Mouse (Mus musculus): ENCODE data around the gene Crocc2.

Gene Crocc2

GRCm38 (mm10) chr1:93168295-93168775 lies at the start of gene Crocc2:
Crocc2 (plus strand) TSS chr1:93168725.
- no peak for DNase-seq

DNA sequence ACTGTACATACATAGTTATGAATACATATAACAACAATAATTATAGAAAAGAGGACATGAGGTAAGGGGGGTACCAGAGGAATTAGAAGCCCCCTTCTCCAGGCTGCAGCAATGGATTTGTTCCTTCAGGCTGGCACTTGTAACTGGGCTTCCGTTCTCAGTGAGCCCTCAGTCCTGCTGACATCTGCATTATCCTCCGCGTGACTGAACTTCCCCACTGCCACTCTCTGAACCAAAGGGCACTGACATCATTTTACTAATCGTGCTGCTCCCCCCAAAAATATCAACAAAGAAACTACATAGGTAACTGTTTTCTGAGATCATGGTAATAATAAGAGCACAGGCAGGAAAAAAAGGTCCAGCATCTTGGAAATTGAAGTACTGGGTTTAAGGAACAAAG lies 49.7 kb upstream of the Crocc2 start:
- no peak for DNase-seq

- no peak for DNase-seq
Measured at GRCm38 (mm10) chr1:93123179-93123854, 45.2 kb upstream of the Crocc2 start.

DNA sequence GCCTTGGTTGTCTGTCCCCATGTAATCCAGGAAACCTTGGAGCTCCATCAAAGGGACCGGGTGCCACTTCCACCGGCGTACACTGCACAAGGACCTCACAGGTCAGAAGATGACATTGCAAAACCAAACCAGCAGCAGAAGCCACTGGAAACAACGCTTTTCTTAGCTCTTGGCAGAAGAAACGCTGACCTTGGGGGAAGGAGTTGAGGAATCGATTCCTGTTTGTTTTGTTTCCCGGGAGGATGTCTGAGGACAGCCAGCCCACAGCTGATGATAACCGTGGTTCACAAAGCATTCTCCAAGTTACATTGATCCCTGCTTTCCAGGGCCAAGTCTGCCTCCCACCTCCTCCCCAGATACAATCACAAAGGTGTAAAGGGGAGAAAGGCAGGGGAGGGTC lies 44.5 kb upstream of the Crocc2 start:
- no peak for DNase-seq

DNA sequence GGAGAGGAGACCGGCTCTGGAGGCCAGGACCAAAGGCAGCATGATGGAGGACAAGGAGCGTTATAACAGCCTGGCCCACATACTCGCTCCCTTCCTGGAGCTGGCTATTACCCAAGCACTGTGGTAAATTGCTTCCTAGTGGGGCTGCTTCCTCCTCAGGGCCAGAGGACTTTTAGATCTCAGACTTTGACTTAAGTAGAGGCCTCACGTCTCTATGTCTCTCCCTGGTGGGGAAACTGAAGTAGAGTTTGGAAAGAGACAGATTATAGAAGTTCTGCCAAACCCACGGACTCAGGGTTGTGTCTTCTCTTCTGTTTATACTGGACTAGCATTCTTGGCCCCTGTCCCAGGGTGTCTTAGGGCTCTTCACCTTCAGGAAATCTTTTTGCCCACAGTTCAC lies 43.3 kb upstream of the Crocc2 start:
- peak; percentile 19 for DNase-seq

- no peak for DNase-seq
Measured at GRCm38 (mm10) chr1:93128209-93128608, 40.3 kb upstream of the Crocc2 start.

DNA sequence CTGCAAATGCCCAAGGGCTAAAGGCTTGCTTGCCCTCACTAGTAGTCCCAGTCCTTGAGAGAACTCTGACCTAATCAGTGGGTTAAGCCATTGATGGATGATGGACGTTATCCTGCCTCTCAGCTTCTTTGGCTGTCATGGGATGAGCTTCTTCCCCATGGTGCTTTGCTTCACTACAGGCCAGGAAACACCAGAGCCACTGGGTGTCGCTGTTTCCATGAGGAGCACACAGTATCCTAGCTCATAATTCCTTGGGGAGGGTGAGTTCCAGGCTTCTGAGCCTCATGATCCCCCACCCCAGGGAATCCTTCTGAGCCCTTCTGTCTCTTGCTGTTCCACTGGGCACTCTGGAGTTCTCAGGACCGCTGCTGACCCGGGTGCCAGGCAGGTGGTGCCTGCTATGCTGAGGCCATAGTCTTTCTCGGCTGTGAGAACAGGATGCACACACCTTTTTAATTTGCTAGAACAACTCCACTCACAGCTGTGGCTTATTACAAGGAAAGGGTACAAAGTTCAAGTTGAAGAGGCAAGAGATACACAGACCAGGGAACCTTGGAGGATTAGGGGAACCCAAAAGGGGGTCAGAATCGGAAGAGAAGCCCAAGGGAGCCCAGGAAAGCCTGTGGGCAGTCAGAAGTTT lies 39.7 kb upstream of the Crocc2 start:
- peak; percentile 72 for DNase-seq

GRCm38 (mm10) chr1:93130242-93130983 lies 38.1 kb upstream of the Crocc2 start:
- no peak for DNase-seq

GRCm38 (mm10) chr1:93132676-93133075 lies 35.8 kb upstream of the Crocc2 start:
- no peak for DNase-seq

GRCm38 (mm10) chr1:93135036-93135526 lies 33.4 kb upstream of the Crocc2 start, which contains the start of gene Agxt:
Agxt (plus strand) TSS chr1:93135240.
- DNase-seq: no peak

DNA sequence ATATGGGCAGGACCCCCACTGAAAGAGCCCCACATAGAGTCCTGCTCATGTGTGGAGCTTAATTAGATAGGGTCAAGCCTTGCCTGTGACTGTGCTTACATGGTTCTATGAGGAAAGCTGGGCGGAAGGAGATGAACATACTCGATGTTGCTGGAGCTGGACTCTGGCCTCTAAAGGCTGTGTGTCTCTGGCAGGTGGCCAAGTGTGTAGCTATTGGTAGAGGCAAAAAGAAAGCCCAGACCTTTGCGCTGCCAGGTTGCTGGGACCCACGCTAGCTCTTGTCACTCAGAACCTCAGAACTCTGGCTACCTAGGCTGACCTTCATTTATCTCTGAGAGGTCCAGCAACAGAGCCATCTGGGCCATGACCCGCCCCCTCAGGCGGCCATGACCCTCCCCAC lies 30.0 kb upstream of the Crocc2 start:
- DNase-seq: no peak

DNA sequence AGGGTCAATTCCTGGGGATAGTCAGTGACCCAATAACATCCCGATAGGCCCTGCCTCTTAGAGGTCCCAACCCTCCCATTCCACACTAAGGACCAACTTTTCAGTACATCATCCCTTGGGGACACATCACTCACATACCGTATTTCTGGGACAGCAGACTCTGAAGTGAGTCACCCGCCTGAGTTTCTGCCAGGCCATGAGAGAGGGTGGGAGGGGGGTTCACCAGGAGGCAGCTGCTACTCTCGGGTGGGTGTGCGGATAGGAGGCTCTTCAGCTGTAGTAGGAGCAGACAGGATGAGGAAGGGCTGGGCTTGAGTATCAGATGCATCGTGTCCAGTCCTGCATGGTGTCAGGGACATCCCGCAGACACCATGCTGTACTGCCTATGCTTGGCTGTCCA lies 28.8 kb upstream of the Crocc2 start:
- DNase-seq: peak; percentile 71

GRCm38 (mm10) chr1:93142871-93143270 lies 25.7 kb upstream of the Crocc2 start:
- no peak for DNase-seq

GRCm38 (mm10) chr1:93144176-93144575 lies 24.3 kb upstream of the Crocc2 start:
- no peak for DNase-seq

DNA sequence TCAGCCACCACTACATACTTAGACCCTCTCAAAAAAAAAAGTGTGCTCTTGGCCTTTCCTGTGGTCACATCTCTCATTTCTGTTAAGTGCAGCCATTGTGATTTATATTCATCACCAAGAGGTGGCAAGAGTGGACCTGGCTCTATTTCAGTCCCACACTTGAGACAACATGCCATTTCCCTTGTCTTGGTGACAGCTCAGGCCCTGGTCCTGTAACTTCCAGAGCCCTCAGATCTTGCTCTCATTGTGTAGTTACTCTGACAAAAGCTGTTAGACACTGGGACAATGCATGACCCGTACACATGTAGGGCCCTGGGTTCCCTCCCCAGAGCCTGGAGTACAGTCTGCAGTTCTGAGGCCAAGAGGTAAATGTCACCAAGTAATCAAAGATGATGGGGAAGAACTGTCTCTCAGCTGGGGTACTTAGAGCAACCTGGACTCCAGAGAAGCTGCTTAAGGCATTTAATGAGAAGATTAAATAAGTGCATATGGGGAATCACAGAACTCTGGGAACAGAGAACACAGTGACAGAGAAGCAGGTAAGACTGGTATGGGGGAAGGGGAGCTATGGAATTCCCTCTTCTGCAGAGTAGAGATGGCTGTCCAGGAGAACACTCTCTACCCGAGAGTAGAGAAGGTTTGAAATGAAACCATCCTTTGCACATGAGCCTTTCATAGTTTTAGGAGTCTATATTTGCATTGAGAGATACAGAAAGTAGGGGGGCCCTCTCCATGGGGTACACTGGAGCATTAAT lies 17.4 kb upstream of the Crocc2 start:
- DNase-seq: no peak

- DNase-seq: no peak
Measured at GRCm38 (mm10) chr1:93157566-93157965, 11.0 kb upstream of the Crocc2 start.

DNA sequence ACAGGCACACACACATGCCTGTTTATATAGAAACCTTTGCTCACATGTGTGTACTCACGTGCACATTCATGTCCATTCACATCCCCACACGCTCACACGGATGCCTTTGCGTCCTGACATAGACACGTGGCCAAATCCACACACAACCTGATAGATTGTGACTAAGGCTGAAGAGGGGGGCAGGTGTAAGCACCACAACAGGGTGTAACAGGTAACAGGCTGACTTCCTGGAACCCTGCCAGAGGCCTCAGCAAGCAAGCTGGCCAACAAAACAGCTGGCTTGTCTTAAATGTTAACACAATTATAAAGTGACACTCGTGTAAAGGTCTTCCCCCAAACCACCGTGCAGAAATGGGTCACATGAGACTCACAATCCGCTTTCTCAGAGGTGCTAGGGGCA lies 9.6 kb upstream of the Crocc2 start:
- DNase-seq: no peak

DNA sequence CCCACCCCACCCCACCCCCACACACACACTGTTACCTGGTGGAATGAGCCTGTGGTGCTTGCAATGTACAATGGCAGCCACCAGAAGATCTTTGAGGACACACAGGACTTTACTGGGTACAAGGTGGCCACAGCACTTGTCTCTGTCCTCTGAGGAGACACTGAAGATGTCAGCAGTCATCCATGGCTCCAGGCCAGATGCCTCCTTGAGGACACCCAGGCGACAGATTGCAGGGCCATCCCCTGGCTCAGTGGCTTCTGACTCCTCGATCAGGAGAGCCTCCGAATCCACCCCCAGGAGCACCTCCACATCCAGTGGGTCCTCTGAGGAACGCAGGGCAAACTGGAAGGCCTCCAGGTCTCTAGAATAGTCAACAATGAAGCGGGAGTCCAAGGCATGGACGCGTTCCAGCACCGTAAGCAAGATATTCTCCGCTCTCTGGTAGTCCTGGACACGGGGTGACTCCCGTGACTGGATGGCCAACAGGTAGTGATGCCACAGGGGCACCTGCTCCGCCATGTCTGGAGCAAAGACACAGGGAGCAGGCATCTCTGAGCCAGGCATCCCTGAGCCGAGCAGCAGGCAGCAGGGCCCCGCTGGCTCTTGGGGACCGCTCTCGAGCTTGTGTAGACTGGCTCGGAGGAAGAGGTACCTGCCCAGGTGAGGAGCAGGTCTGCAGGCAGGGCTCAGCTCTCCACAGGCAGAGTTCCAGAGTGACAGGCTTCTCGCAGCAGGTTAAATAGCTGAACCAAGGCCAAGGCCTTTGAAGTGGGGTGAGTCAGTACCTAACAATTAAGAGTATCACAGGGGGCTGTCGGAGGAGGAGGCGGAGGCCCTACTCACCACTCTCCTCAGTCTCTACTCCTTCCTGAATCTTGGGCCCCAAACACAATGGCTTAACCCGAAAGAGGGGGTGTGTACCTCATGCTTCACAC lies 8.7 kb upstream of the Crocc2 start:
- DNase-seq: no peak

DNA sequence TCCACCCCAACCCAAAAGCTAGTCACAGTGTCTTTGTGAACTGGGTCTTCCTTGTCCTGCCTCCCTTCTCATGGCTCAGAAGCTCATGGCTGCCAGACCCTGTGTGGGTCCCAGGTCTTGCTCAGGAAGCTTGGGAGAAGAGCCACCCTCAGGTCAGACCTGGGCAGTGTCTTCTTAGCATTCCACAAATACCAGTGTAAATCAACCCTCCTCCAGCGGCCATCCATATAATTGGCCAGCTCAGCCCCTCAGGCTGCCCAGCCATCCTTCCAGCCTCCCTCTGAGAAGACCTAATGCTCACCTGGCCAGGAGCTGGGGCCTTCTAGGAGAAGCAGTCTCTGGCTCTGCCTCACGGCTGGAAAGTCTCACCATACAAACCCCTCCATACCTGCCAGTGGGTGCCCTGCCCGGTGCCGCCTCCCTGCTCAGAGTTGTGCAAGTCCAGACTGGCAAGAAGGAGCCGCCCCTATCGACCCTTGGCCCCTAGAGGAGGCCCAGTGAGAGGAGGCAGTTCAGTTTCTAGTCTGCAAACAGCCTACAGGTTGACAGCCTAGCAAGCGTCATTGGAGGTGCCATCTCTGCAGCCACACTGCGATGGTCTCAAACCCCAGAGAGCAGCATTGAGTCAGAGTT lies 7.9 kb upstream of the Crocc2 start, which contains the start of gene 2310007B03Rik:
Gene 2310007B03Rik (minus strand): TSS at position 448 of the 633 bp plus-strand sequence.
- no peak for DNase-seq

DNA sequence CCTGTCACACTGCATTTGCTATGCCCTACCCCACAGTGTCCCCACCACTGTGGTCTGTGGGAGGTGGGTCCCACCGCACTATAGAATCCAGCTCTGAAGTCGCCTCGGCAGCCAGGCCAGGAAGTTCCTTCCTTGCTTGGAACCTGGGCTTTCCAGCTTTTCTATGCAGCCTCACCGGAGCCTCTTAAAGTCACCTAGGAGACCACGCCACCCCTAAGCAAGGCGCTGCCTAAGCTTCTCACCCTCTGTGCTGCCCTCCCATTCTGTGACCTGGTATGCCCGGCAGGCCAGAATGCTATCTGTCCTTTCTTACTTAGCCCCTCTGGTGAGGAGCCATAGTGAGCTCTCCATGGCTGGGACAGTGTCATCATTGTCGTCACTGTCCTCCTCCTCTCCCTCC lies 7.2 kb upstream of the Crocc2 start:
- no peak for DNase-seq

GRCm38 (mm10) chr1:93161921-93162320 lies 6.6 kb upstream of the Crocc2 start:
- DNase-seq: no peak

All from layer of hippocampus, adult 9-11 months (tissue).